Mouse (Mus musculus): ENCODE data around the gene Pitpnc1.

GRCm38 (mm10) chr11:107393828-107394165 lies 76.7 kb downstream of the Pitpnc1 start:
- TF ChIP-seq CTCF (IDR thresholded peaks at IDR 0.05; ENCODE audit: low read depth): no peak
- no peak for TF ChIP-seq EP300 (optimal IDR thresholded peaks at IDR 0.05)

Measured in stomach, postnatal 0 days (tissue).